Mouse (Mus musculus) CH12.LX (cell line): ENCODE results near the gene Dnah11. TPM values are rescaled to one million over a fixed set of nuclear protein-coding genes. Genes with fewer than 3 reads are reported as not detected.

Experiments used
- DNase-seq: peaks from one replicate; pipeline ENCODE4 v3.0.0-alpha.2; 2013; ENCODE audit errors: extremely low read depth
- H3K27ac ChIP-seq: 2 replicates; pipeline ENCODE4 v1.5.1; 2012; ENCODE audit warnings: low read depth, mild to moderate bottlenecking, control low read depth, moderate library complexity; ENCODE audit not compliant: insufficient read depth
- H3K27me3 ChIP-seq: replicated peaks from 2 replicates; pipeline ENCODE3; 2012; ENCODE audit warnings: inconsistent platforms
- H3K36me3 ChIP-seq, 2 experiments: replicated peaks in 1 of 2; 2 replicates each; pipeline versions ENCODE3 to v1.6.1; 2012; ENCODE audit warnings: inconsistent platforms in 1 of 2, low read length in 1 of 2, mild to moderate bottlenecking in 1 of 2, mixed read lengths in 1 of 2, moderate library complexity in 1 of 2; ENCODE audit not compliant: control insufficient read depth in 1 of 2, insufficient read depth in 1 of 2
- H3K4me1 ChIP-seq, 2 experiments: 2 replicates each; pipeline ENCODE4 v1.6.1; 2012; ENCODE audit warnings: inconsistent platforms in 1 of 2, moderate library complexity in 1 of 2; ENCODE audit not compliant: insufficient read depth in 2 of 2, control insufficient read depth in 1 of 2
- H3K4me2 ChIP-seq: 2 replicates; pipeline ENCODE4 v1.6.1; 2012; ENCODE audit warnings: low read depth, mild to moderate bottlenecking, control low read depth; ENCODE audit not compliant: poor library complexity, insufficient read depth, severe bottlenecking
- H3K4me3 ChIP-seq, 3 experiments: fragments of 150-350 bp in 1 of 3; sonication (generic) in 1 of 3; replicated peaks in 1 of 3; 2 replicates each; pipeline versions ENCODE3 to v1.5.1; 2011 to 2012; ENCODE audit warnings: low read depth in 2 of 3, low read length in 2 of 3, mild to moderate bottlenecking in 2 of 3, moderate library complexity in 2 of 3, control low read depth in 1 of 3, improper control_type of control experiment in 1 of 3, inconsistent platforms in 1 of 3, mixed read lengths in 1 of 3; ENCODE audit not compliant: poor library complexity in 1 of 3
- H3K79me2 ChIP-seq: replicated peaks from 2 replicates; pipeline ENCODE4 v1.6.1; 2012; ENCODE audit warnings: mild to moderate bottlenecking, moderate library complexity; ENCODE audit not compliant: control insufficient read depth, poor library complexity, insufficient read depth, severe bottlenecking; ENCODE audit errors: extremely low read depth
- H3K9ac ChIP-seq: 2 replicates; pipeline ENCODE4 v1.6.1; 2012; ENCODE audit warnings: low read depth, mild to moderate bottlenecking, control low read depth, moderate library complexity; ENCODE audit not compliant: insufficient read depth
- H3K9me3 ChIP-seq: replicated peaks from 2 replicates; pipeline ENCODE3; 2012; ENCODE audit warnings: low read length, inconsistent platforms, mixed read lengths
- CHD2 ChIP-seq: IDR thresholded peaks from 2 replicates; pipeline ENCODE4 v1.6.1; 2011; ENCODE audit warnings: low read length, improper control_type of control experiment
- EP300 ChIP-seq: IDR thresholded peaks from 2 replicates; pipeline ENCODE4 v1.6.1; 2011; ENCODE audit warnings: low read length, improper control_type of control experiment
- GABPA ChIP-seq: IDR thresholded peaks from 2 replicates; pipeline ENCODE4 v1.6.1; 2012; ENCODE audit warnings: low read depth, low read length, improper control_type of control experiment, inconsistent platforms; ENCODE audit not compliant: insufficient replicate concordance
- IRF4 ChIP-seq: IDR thresholded peaks from 2 replicates; pipeline ENCODE4 v1.6.1; 2014; ENCODE audit warnings: low read depth, mild to moderate bottlenecking, inconsistent platforms, low read length, improper control_type of control experiment
- MAFK ChIP-seq: IDR thresholded peaks from 2 replicates; pipeline ENCODE4 v1.6.1; 2011; ENCODE audit warnings: low read length, improper control_type of control experiment; ENCODE audit not compliant: insufficient replicate concordance
- MXI1 ChIP-seq: IDR thresholded peaks from 2 replicates; pipeline ENCODE4 v1.6.1; 2011; ENCODE audit warnings: mild to moderate bottlenecking, low read depth, low read length, improper control_type of control experiment
- MYC ChIP-seq: IDR thresholded peaks from 2 replicates; pipeline ENCODE4 v1.6.1; 2011; ENCODE audit warnings: low read depth, mild to moderate bottlenecking, improper control_type of control experiment, low read length
- NELFE ChIP-seq: IDR thresholded peaks from 2 replicates; pipeline ENCODE4 v1.6.1; 2011; ENCODE audit warnings: low read depth, low read length, improper control_type of control experiment
- PAX5 ChIP-seq: IDR thresholded peaks from 2 replicates; pipeline ENCODE4 v1.6.1; 2012; ENCODE audit warnings: low read length, inconsistent platforms, mixed read lengths
- POLR2A ChIP-seq: IDR thresholded peaks from 2 replicates; pipeline ENCODE4 v1.6.1; 2011; ENCODE audit warnings: low read depth, mild to moderate bottlenecking, improper control_type of control experiment, low read length
- POLR2AphosphoS2 ChIP-seq: IDR thresholded peaks from 2 replicates; pipeline ENCODE4 v1.6.1; 2011; ENCODE audit warnings: low read depth, low read length, improper control_type of control experiment
- RCOR1 ChIP-seq: conservative IDR thresholded peaks from 2 replicates; pipeline ENCODE4 v1.6.1; 2012; ENCODE audit warnings: low read depth, mild to moderate bottlenecking, inconsistent platforms, low read length, improper control_type of control experiment
- TCF12 ChIP-seq: IDR thresholded peaks from 2 replicates; pipeline ENCODE4 v1.6.1; 2014; ENCODE audit warnings: low read depth, mild to moderate bottlenecking, inconsistent platforms, low read length, improper control_type of control experiment
- UBTF ChIP-seq: IDR thresholded peaks from 2 replicates; pipeline ENCODE4 v1.6.1; 2012; ENCODE audit warnings: low read depth, mild to moderate bottlenecking, inconsistent platforms, low read length, improper control_type of control experiment, moderate library complexity
- ZC3H11A ChIP-seq: IDR thresholded peaks from 2 replicates; pipeline ENCODE4 v1.6.1; 2012; ENCODE audit warnings: low read depth, mild to moderate bottlenecking, inconsistent platforms, low read length, improper control_type of control experiment
- ZKSCAN1 ChIP-seq: IDR thresholded peaks from 2 replicates; pipeline ENCODE4 v1.6.1; 2012; ENCODE audit warnings: low read depth, inconsistent platforms, low read length, improper control_type of control experiment, borderline replicate concordance
- ZMIZ1 ChIP-seq: IDR thresholded peaks from 2 replicates; pipeline ENCODE4 v1.6.1; 2012; ENCODE audit warnings: low read depth, mild to moderate bottlenecking, inconsistent platforms, low read length, improper control_type of control experiment
- dilution Hi-C: fragments of 300-500 bp; cut with MboI; formaldehyde crosslinking; loops from 2 replicates; pipeline ENCODE4 v1.14.3; 2020; ENCODE audit warnings: low sequenced_read_pairs; ENCODE audit not compliant: extremely low pct_unique_long_range_greater_than_20kb, extremely low pct_ligation_motif_present
- in situ Hi-C: fragments of 300-500 bp; cut with MboI; formaldehyde crosslinking; loops from 3 replicates; pipeline ENCODE4 v1.14.3; 2019; ENCODE audit warnings: low sequenced_read_pairs, low pct_ligation_motif_present, low pct_unique_long_range_greater_than_20kb, mixed read lengths
- polyA plus RNA-seq: library from polyadenylated mRNA; unstranded; fragments of >175 nt; gene quantifications from 2 replicates; pipeline ENCODE4 v1.2.1, GENCODE M21; 2012; ENCODE audit warnings: low read depth; ENCODE audit not compliant: insufficient read length
- total RNA-seq, 2 experiments: library from RNA; depleted of rRNA; stranded (reverse); fragments of 300-350 nt in 1 of 2; fragments of >200 nt in 1 of 2; gene quantifications; 2 replicates each; pipeline ENCODE4 v1.2.3; 2012 to 2014

Dnah11 gene
- total and polyA plus RNA-seq, 3 experiments: 0.85 to 2.5 (median 1.2) TPM

GRCm38 (mm10) chr12:117857884-117858283 lies 341.0 kb downstream of the Dnah11 start:
- no peak for DNase-seq
- dilution Hi-C loops (no loop called here), in situ Hi-C loops (no loop called here)
- Histone ChIP-seq H3K9me3 (no peaks in the 10 kb centered on the region), H3K4me1 (peaks cover 0 to 15% of the 10 kb centered on the region in 2 experiments; a peak in 2 of 4 replicates), H3K36me3 (peaks cover 0 to 47% of the 10 kb centered on the region in 2 experiments), H3K9ac (no peak overlapping the region), H3K27ac (no peak overlapping the region), H3K4me2 (no peak overlapping the region), H3K79me2 (no peaks in the 10 kb centered on the region; the same call in 1 of the 2 replicates), H3K27me3 (no peaks in the 10 kb centered on the region), H3K4me3 (no peak overlapping the region)
- no peak for TF ChIP-seq MYC
- TF ChIP-seq POLR2AphosphoS2: no peak
- TF ChIP-seq UBTF: no peak
- no peak for TF ChIP-seq ZC3H11A
- TF ChIP-seq ZKSCAN1: no peak
- no peak for TF ChIP-seq EP300

GRCm38 (mm10) chr12:117857023-117857422 lies 341.8 kb downstream of the Dnah11 start:
- no peaks in the 10 kb centered on the region for H3K27me3 ChIP-seq
- in situ Hi-C loops (no loop called here), dilution Hi-C loops (no loop called here)
- H3K79me2 ChIP-seq: no peaks in the 10 kb centered on the region; the same call in 1 of the 2 replicates
- DNase-seq: no peak
- no peak overlapping the region for H3K27ac ChIP-seq
- H3K9me3 ChIP-seq: no peaks in the 10 kb centered on the region
- no peak overlapping the region for H3K9ac ChIP-seq
- TF ChIP-seq NELFE (no peak), POLR2A (no peak), TCF12 (no peak), CHD2 (no peak), RCOR1 (no peak), PAX5 (no peak), MXI1 (no peak), IRF4 (no peak), MAFK (no peak), GABPA (no peak), MYC (no peak), ZMIZ1 (no peak), ZC3H11A (no peak)
- H3K4me2 ChIP-seq: no peak overlapping the region
- no peak overlapping the region for H3K4me3 ChIP-seq
- peaks cover 0 to 42% of the 10 kb centered on the region in 2 experiments for H3K36me3 ChIP-seq
- H3K4me1 ChIP-seq: peaks cover 0 to 21% of the 10 kb centered on the region in 2 experiments; a peak in 2 of 4 replicates
